Mouse (Mus musculus) midbrain, embryonic 13.5 days (tissue): ENCODE data around the gene Olfr1391. TPM values are rescaled to one million over a fixed set of nuclear protein-coding genes. Genes with fewer than 3 reads are reported as not detected.

Source experiments
- polyA plus RNA-seq: library from polyadenylated mRNA; unstranded; fragments of >200 nt; fragmentation: Nextera tagmentation; extraction: Ambion mirVana; gene quantifications from 2 replicates; pipeline ENCODE4 v1.2.1, GENCODE M21; 2015

Olfr1391 gene
- polyA plus RNA-seq, 1 experiment from 2014 or later, result not detected

Other genes with a start within 250 kb of the Olfr1391 start
- gene Ifi47, start 246.2 kb upstream of the Olfr1391 start, polyA plus RNA-seq, result 0.39 and 0.64 TPM in 2 replicates
- gene Olfr1396, start 207.9 kb upstream of the Olfr1391 start, polyA plus RNA-seq, result not detected in 2 replicates
- gene Olfr1395, start 180.5 kb upstream of the Olfr1391 start, polyA plus RNA-seq, result not detected in 2 replicates
- gene Olfr1394, start 168.4 kb upstream of the Olfr1391 start, polyA plus RNA-seq, result not detected in 2 replicates
- gene Btnl9, start 135.6 kb upstream of the Olfr1391 start, polyA plus RNA-seq, result 0.17 TPM in 1 of 2 replicates, not detected in the other
- 56.6 and 58.5 TPM in 2 replicates for gene Zfp62, start 119.5 kb upstream of the Olfr1391 start, polyA plus RNA-seq
- gene Mgat1, start 78.6 kb upstream of the Olfr1391 start, polyA plus RNA-seq, result 29.3 and 32.1 TPM in 2 replicates
- 0.15 TPM in 1 of 2 replicates, not detected in the other for gene Olfr1393, start 44.4 kb upstream of the Olfr1391 start, polyA plus RNA-seq
- not detected in 2 replicates for gene Olfr1392, start 37.5 kb upstream of the Olfr1391 start, polyA plus RNA-seq
- gene Olfr10, start 18.0 kb upstream of the Olfr1391 start, polyA plus RNA-seq, result not detected in 2 replicates
- gene Olfr1390, start 12.4 kb downstream of the Olfr1391 start, polyA plus RNA-seq, result not detected in 2 replicates
- gene Olfr1389, start 100.3 kb downstream of the Olfr1391 start, polyA plus RNA-seq, result not detected in 2 replicates
- gene Olfr1388, start 113.9 kb downstream of the Olfr1391 start, polyA plus RNA-seq, result not detected in 2 replicates
- not detected in 2 replicates for gene Olfr1387, start 132.6 kb downstream of the Olfr1391 start, polyA plus RNA-seq
- not detected in 2 replicates for gene Olfr1386, start 142.3 kb downstream of the Olfr1391 start, polyA plus RNA-seq
- not detected in 2 replicates for gene Olfr1385, start 166.3 kb downstream of the Olfr1391 start, polyA plus RNA-seq
- not detected in 2 replicates for gene Olfr1384, start 184.0 kb downstream of the Olfr1391 start, polyA plus RNA-seq
- gene Olfr1383, start 196.9 kb downstream of the Olfr1391 start, polyA plus RNA-seq, result not detected in 2 replicates
- gene Olfr1382, start 205.5 kb downstream of the Olfr1391 start, polyA plus RNA-seq, result not detected in 2 replicates
- gene Olfr1381, start 220.7 kb downstream of the Olfr1391 start, polyA plus RNA-seq, result not detected in 2 replicates
- gene Olfr1380, start 234.1 kb downstream of the Olfr1391 start, polyA plus RNA-seq, result not detected in 2 replicates